Mouse (Mus musculus) induced T-regulatory cell, adult 2 months (primary cell): ENCODE measurements around the gene Lifr.

Source experiments
- DNase-seq: peaks from one replicate; pipeline ENCODE4 v3.0.0-alpha.2; 2012; ENCODE audit warnings: low read depth

Gene Lifr

GRCm38 (mm10) chr15:7202981-7203380, 112.6 kb downstream of the Lifr start:
- no peak for DNase-seq

DNA sequence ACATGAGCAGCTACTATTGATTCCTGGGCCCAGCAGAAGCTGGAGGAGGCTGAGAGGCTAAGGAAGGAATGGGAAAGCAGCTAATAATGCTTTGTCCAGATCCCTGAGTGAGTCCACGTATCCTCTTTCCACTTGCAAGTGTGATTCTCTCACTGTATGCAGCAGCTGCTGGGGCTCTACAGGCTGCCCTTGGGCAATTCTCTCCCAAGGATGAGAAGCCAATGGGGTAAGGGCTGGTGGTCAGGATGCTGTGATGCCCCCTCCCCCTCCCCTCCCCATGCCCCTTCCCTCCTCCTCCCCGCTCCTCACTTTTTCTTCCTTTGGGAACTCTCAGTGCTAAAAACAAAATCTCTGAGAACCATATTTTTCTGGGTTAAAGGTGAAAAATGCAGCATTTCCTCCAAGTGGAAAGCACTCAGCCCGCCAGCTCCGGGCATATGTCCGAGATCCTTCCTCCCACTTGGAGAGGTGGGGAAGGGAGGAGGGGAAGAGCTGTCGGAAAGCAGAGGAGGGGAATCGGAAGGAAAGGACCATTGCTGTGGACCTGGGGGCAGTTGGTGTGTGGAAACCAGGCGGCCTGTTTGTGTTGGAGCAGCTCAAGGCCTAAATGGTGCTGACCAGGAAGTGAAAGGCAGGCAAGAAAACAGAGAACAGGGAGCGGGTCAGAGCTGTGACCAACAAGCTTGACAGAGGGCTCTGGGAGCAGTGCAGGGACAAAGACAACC, 113.4 kb downstream of the Lifr start:
- no peak for DNase-seq

GRCm38 (mm10) chr15:7204917-7205316, 114.5 kb downstream of the Lifr start:
- DNase-seq, result no peak

DNA sequence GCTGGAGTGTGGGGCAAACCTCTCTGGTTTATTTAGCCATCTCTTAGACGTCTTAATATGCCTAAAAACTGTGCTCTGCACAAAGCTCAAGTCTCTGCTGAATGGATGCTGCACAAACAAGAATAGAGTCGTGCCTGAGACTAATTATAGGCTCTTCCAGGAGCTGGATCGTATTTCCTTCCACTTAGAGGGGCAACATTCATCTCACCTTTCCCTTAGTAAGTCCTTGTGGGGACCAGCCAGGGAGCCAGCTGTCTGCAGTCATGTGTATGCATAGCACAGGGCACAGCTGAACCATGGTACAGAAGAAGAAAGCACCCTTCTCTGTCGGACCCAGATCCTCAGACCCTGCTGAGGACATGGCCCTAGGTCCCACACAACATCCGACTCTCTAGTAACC, 115.7 kb downstream of the Lifr start:
- DNase-seq, result no peak

DNA sequence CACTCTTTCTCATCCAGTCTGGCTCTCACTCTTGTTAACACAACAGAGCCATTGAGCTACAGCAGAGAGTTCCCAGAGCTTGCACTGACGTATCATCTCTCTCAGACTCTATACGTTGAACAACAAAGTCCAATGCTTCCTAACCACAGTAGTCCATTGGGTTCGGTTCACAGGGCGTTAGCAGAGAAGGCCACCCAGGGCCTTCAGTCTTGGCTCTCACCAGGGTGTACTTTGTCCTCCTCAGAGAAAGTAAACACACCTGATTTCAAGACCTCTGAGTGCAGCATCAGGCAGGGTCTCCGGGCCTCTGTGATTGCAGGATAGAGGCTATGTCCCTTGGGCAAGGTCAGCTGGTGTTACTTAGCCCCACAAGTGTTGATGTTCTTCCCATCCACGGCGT, 116.9 kb downstream of the Lifr start:
- no peak for DNase-seq

GRCm38 (mm10) chr15:7208180-7208579, 117.8 kb downstream of the Lifr start:
- no peak for DNase-seq

DNA sequence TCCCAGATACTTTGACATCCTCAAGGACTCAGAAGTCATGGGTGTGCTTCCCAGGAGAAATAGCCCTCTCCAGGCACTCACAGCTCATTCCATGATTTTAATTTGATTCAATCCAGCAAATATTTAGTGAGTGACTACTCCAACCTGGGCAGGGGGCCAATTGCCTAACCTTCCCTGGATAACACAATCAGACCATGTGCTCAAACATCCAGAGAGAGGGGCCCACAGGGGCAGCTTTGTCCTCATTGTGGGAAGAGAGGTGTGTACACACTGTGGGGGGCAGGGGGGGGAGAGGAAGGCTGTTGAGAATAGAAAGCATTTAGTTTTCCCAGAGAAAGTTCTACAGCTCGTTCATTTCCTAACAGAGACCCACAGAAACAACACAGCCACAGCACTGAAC, 123.3 kb downstream of the Lifr start:
- DNase-seq, result no peak

- DNase-seq, result no peak
Measured at GRCm38 (mm10) chr15:7215845-7216244, 125.4 kb downstream of the Lifr start.

GRCm38 (mm10) chr15:7216581-7217272, 126.3 kb downstream of the Lifr start:
- peak; percentile 56 for DNase-seq

- no peak for DNase-seq
Measured at GRCm38 (mm10) chr15:7217273-7217598, 126.8 kb downstream of the Lifr start.

- no peak for DNase-seq
Measured at GRCm38 (mm10) chr15:7222809-7223208, 132.4 kb downstream of the Lifr start.

DNA sequence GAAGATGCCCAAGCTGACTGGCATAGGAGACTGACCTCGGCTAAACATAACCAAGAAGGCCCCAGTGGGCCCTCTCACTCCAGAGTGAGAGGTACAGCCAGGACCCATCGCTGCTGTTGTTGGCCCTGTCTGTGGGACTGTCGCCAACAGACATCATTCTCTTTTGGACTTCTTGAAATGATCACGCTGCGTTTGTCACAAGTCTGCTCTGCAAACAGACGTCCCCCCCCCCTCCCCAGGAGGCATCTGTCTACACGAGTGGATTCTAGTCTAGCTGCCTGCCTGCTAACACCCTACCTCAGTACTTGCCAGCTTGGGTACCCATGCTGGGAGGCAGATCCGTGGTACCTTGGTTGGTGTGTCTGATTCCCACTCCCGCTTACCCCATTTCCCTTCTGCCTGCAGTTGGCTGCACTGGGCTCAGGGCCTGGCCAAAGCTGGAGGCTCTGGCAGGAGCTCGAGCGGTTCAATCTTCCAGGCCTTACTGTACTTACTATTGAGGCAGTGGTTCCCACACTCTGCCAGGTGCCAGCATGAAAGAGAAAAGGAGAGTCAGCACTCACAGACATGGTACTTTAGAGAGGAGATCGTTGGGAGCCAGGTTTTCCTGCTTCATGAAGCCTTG, 133.8 kb downstream of the Lifr start:
- no peak for DNase-seq

GRCm38 (mm10) chr15:7226225-7226624, 135.8 kb downstream of the Lifr start:
- DNase-seq, result peak; percentile 71

DNA sequence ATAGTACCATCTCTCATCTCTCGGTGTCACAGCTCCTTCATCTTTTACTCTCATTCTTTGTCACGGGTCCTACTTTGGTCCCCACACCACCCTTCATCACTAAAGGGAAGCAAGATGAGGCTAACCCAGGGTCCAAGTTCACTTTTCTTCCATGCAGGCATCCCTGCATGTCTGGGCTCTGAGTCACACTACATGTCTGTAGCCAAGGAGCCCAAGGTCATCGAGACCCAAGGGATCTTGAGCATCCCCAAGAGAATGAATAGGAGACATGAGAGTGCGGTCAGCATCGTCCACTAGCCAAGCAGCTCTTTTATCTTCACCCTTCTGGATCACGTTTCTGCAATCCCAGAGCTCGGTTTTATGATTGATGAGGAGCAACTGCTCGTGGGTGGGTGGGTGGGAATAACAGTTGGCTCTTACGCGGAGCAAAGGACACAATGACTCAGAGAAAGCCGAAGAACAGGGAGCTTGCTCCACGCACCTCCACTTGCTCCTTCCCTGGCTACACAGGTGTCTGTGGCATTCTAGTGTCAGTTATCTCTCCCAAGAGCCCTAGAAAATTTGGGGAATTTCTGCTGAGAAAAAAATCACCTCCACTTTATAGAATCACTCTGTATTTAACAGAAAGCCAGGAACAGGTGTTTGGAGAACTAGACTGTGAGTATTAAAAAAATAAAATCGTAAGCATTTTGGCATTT, 143.1 kb downstream of the Lifr start:
- DNase-seq, result no peak

- no peak for DNase-seq
Measured at GRCm38 (mm10) chr15:7239904-7240303, 149.5 kb downstream of the Lifr start.

DNA sequence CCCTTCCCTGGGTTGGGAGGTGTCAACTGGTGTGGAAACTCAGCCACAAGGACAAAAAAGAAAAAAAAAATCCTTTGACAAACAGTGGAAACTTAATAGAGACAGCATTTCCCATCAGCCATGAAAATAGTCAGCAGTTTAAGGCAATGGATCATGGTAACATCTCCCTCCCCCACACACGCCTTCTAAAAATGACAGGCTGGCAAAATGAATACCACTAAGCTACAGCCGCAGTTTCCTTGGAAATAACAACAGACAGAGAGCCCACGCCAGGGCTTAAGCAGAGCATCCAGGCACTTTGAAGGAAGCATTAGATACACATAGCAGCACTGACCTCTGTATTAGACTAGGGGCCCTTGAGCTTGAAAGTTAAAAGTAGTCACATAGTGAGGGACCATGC, 150.5 kb downstream of the Lifr start:
- DNase-seq, result no peak

DNA sequence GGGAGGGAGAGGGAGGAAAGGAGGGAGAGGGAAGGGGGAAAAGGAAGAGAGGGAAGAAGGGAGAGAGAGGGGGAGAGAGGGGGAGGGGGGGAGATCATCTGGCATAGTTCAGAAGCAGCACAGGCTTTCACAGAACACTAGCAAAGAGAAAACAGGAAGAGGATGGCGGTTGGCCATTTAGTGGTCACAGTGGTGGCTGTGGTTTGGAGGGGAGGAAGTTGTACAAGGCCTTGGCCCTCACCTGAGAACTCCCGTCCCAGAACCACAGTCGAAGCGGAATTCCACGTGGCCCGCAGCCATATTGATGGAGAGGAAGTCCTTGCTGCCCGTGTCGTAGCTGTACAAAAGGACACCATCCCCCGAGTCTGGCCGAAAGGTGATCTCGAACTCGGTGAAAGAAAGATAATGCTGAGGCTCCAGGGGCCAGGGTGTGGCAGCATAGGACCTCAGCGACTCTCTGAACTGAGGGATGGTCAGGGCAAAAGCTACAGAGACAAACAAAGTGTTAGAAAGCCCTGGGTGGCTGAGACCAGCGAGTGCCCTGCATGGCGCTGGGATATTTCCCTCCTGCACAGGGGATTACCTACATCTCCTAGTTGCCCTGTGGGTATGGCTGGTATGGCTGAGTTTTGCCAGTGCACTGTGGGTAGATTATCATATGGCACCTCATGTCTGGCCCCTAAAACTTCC, 151.9 kb downstream of the Lifr start:
- DNase-seq, result peak; percentile 4
